Mouse (Mus musculus) bone marrow macrophage, adult 2 months (primary cell): ENCODE results near the gene Esd.

ENCODE experiments used
- CTCF ChIP-seq: IDR thresholded peaks from 2 replicates; pipeline ENCODE4 v1.5.1; 2012; ENCODE audit warnings: low read depth, mild to moderate bottlenecking, low read length, moderate library complexity
- POLR2A ChIP-seq: IDR thresholded peaks from 2 replicates; pipeline ENCODE4 v1.6.1; 2012; ENCODE audit warnings: mild to moderate bottlenecking, low read depth, low read length, borderline replicate concordance

DNA sequence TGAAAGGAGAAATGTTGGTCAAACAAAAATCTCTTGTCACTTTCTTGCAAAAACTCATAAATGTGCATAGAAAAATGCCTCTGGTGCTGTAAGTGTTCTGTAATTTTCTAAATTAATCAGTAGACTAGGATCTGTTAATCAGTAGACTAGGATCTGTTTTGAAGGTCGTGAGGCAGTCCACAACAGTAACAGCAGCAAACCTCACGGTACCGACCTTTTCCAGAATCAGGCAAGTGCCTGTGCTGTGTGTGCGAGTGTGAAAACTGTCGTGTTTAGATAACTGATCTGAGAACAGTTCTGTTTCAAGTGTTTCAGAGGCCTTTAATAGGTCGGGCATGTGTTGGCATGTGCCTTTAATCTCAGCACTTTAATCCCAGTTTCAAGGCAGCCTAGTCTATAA lies 3.4 kb downstream of the Esd start:
- TF ChIP-seq CTCF (no peak), POLR2A (no peak)
